Mouse (Mus musculus) hindbrain, embryonic 11.5 days (tissue): ENCODE measurements around the gene Vegfa. TPM values are rescaled to one million over a fixed set of nuclear protein-coding genes. Genes with fewer than 3 reads are reported as not detected.

ENCODE experiments used
- ATAC-seq: fragments of 200-750 bp; cut with Nextera tagmentation; 2 replicates; pipeline ENCODE4 v1.8.0; 2017; ENCODE audit warnings: mild to moderate bottlenecking, moderate TSS enrichment, moderate library complexity; ENCODE audit not compliant: low FRiP score
- DNase-seq: peaks from one replicate; pipeline ENCODE4 v3.0.0-alpha.2; 2015; ENCODE audit warnings: low spot score
- H3K27ac ChIP-seq: fragments of 300-500 bp; sonication (generic); 2 replicates; pipeline ENCODE4 v1.5.1; 2014; ENCODE audit warnings: mild to moderate bottlenecking, low read depth, low read length
- H3K27me3 ChIP-seq: fragments of 300-500 bp; sonication (generic); 2 replicates; pipeline ENCODE4 v1.6.1; 2014; ENCODE audit warnings: mild to moderate bottlenecking, low read length, moderate library complexity, mixed read lengths; ENCODE audit not compliant: control insufficient read depth, insufficient read depth
- H3K36me3 ChIP-seq: fragments of 300-500 bp; sonication (generic); 2 replicates; pipeline ENCODE4 v1.6.1; 2014; ENCODE audit warnings: mild to moderate bottlenecking, low read length, moderate library complexity, mixed read lengths; ENCODE audit not compliant: control insufficient read depth, insufficient read depth
- H3K4me1 ChIP-seq: fragments of 300-500 bp; sonication (generic); replicated peaks from 2 replicates; pipeline ENCODE4 v1.6.1; 2014; ENCODE audit warnings: low read length, mixed read lengths; ENCODE audit not compliant: control insufficient read depth, insufficient read depth
- H3K4me2 ChIP-seq: fragments of 300-500 bp; sonication (generic); replicated peaks from 2 replicates; pipeline ENCODE4 v1.6.1; 2014; ENCODE audit warnings: mild to moderate bottlenecking, low read depth, low read length
- H3K4me3 ChIP-seq: fragments of 300-500 bp; sonication (generic); 2 replicates; pipeline ENCODE4 v1.5.1; 2014; ENCODE audit warnings: low read depth, low read length
- H3K9ac ChIP-seq: fragments of 300-500 bp; sonication (generic); 2 replicates; pipeline ENCODE4 v1.6.1; 2014; ENCODE audit warnings: low read depth, low read length
- H3K9me3 ChIP-seq: fragments of 300-500 bp; sonication (generic); 2 replicates; pipeline ENCODE4 v1.6.1; 2016; ENCODE audit warnings: low read length; ENCODE audit not compliant: control insufficient read depth
- WGBS: fragments of 180-500 bp; shearing (Covaris S2); extraction: QIAGEN DNeasy Blood & Tissue Kit; methylation state at CpG from one replicate; pipeline ENCODE4 v1.1.7; 2014; 5-methylcytosine and 5-hydroxymethylcytosine counted together
- polyA plus RNA-seq: library from polyadenylated mRNA; unstranded; fragments of >200 nt; fragmentation: Nextera tagmentation; extraction: Ambion mirVana; gene quantifications from 2 replicates; pipeline ENCODE4 v1.2.1, GENCODE M21; 2014

The Vegfa gene
- polyA plus RNA-seq, 1 experiment from 2014 or later = 6.2 TPM

- Histone ChIP-seq H3K9ac (no peak overlapping the region), H3K4me2 (no peak overlapping the region), H3K36me3 (no peaks in the 10 kb centered on the region), H3K27me3 (no peaks in the 10 kb centered on the region), H3K9me3 (no peaks in the 10 kb centered on the region), H3K4me1 (no peaks in the 10 kb centered on the region; the same call in 1 of the 2 replicates), H3K27ac (no peak overlapping the region), H3K4me3 (no peak overlapping the region)
- DNase-seq (no peak), ATAC-seq (no peak)
- 43% methylated on average over 3 of the region's 3 CpGs for WGBS
Measured at GRCm38 (mm10) chr17:46075116-46075485, 42.9 kb upstream of the Vegfa start.

- Histone ChIP-seq H3K4me1 (no peaks in the 10 kb centered on the region; the same call in 1 of the 2 replicates), H3K9ac (no peak overlapping the region), H3K4me3 (no peak overlapping the region), H3K9me3 (no peaks in the 10 kb centered on the region), H3K4me2 (no peak overlapping the region), H3K36me3 (no peaks in the 10 kb centered on the region), H3K27ac (no peak overlapping the region), H3K27me3 (no peaks in the 10 kb centered on the region)
- no peak for ATAC-seq
- 69% methylated on average over 7 of the region's 7 CpGs for WGBS
- no peak for DNase-seq
Measured at GRCm38 (mm10) chr17:46074398-46075115, 42.4 kb upstream of the Vegfa start.

GRCm38 (mm10) chr17:46073730-46074301 lies 41.6 kb upstream of the Vegfa start:
- WGBS = 67% methylated on average over 18 of the region's 23 CpGs
- H3K36me3 ChIP-seq = no peaks in the 10 kb centered on the region
- H3K27ac ChIP-seq = no peak overlapping the region
- H3K4me2 ChIP-seq = no peak overlapping the region
- no peaks in the 10 kb centered on the region for H3K9me3 ChIP-seq
- H3K9ac ChIP-seq = no peak overlapping the region
- ATAC-seq = no peak
- H3K4me1 ChIP-seq = no peaks in the 10 kb centered on the region; the same call in 1 of the 2 replicates
- H3K4me3 ChIP-seq = no peak overlapping the region
- peak; percentile 27 for DNase-seq
- no peaks in the 10 kb centered on the region for H3K27me3 ChIP-seq

- no peak overlapping the region for H3K4me3 ChIP-seq
- H3K9ac ChIP-seq = no peak overlapping the region
- H3K27ac ChIP-seq = no peak overlapping the region
- H3K9me3 ChIP-seq = no peaks in the 10 kb centered on the region
- no peak for ATAC-seq
- 90% methylated on average over 3 of the region's 3 CpGs for WGBS
- DNase-seq = no peak
- no peaks in the 10 kb centered on the region for H3K27me3 ChIP-seq
- H3K4me2 ChIP-seq = no peak overlapping the region
- H3K36me3 ChIP-seq = no peaks in the 10 kb centered on the region
- H3K4me1 ChIP-seq = no peaks in the 10 kb centered on the region; the same call in 1 of the 2 replicates
Measured at GRCm38 (mm10) chr17:46071531-46071930, 39.4 kb upstream of the Vegfa start.

DNA sequence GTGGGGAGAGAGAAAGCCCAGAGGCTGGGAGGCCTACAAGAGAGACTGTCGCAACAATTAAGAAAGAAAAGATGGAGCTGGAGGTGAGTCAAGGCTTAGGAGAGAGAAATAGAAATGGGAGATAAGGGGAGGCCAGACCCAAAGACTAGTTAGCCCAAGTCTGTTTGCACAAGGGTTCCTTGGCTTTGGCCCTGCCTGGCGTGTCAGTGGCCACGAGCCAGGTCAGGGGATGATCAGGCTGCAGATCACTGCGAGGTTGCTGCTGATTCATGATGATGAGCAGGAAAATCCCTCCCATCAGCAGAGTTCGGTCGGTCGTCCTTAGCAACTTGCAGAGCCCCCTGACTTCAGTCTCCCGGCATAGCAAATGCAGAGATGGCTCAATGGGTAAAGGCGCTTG lies 37.9 kb upstream of the Vegfa start:
- Histone ChIP-seq H3K9me3 (no peaks in the 10 kb centered on the region), H3K27me3 (no peaks in the 10 kb centered on the region), H3K4me3 (no peak overlapping the region), H3K9ac (no peak overlapping the region), H3K36me3 (no peaks in the 10 kb centered on the region), H3K4me2 (no peak overlapping the region), H3K27ac (no peak overlapping the region), H3K4me1 (no peaks in the 10 kb centered on the region; the same call in 1 of the 2 replicates)
- 70% methylated on average over 9 of the region's 9 CpGs for WGBS
- ATAC-seq (no peak), DNase-seq (no peak)

- peaks cover 4% of the 10 kb centered on the region; the same call in 1 of the 2 replicates for H3K4me1 ChIP-seq
- no peaks in the 10 kb centered on the region for H3K9me3 ChIP-seq
- WGBS = 65% methylated on average over 6 of the region's 6 CpGs
- H3K27me3 ChIP-seq = no peaks in the 10 kb centered on the region
- no peaks in the 10 kb centered on the region for H3K36me3 ChIP-seq
- DNase-seq (no peak), ATAC-seq (no peak)
- no peak overlapping the region for H3K4me3 ChIP-seq
- H3K4me2 ChIP-seq = no peak overlapping the region
- no peak overlapping the region for H3K9ac ChIP-seq
- no peak overlapping the region for H3K27ac ChIP-seq
Measured at GRCm38 (mm10) chr17:46063974-46064312, 31.8 kb upstream of the Vegfa start.

DNA sequence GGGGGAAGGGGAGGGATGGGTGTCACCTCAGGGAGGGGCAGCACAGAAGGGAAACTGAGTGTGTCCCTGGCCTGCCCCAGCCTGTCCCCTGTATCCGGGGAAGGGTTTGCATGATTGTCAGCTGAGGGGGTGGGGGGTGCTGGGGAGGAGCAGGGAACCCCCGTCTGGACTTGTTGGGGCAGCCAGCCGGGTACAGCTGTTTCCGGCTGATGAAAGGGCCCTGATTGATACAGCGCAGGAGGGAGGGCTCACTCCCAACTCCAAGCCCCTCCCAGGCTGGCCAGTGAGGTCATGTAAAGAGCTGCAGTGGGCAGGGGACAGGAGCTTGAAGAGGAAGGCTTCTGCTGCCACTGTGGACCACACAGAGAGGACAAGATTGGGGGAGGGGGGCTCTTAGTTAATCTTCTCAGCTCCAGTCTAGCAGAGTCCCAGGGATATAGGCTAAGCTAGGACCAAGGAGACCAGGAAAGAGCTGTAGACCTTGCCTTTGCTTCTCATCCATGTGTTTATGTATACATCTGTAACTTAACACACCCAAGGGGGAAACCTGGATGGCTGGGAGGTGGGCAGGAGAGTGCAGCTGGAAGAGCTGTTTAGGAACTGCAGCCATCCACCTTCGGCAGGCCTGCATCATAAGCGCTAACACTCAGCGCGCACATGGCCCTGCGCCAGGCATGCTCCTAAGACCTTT lies 31.3 kb upstream of the Vegfa start:
- Histone ChIP-seq H3K27me3 (no peaks in the 10 kb centered on the region), H3K4me2 (no peak overlapping the region), H3K4me1 (peaks cover 4% of the 10 kb centered on the region; the same call in 1 of the 2 replicates), H3K4me3 (no peak overlapping the region), H3K27ac (no peak overlapping the region), H3K36me3 (no peaks in the 10 kb centered on the region), H3K9ac (no peak overlapping the region), H3K9me3 (no peaks in the 10 kb centered on the region)
- peak; percentile 38; the same call in 1 of the 2 replicates for ATAC-seq
- WGBS = 34% methylated on average over 10 of the region's 10 CpGs
- DNase-seq = peak; percentile 40

DNA sequence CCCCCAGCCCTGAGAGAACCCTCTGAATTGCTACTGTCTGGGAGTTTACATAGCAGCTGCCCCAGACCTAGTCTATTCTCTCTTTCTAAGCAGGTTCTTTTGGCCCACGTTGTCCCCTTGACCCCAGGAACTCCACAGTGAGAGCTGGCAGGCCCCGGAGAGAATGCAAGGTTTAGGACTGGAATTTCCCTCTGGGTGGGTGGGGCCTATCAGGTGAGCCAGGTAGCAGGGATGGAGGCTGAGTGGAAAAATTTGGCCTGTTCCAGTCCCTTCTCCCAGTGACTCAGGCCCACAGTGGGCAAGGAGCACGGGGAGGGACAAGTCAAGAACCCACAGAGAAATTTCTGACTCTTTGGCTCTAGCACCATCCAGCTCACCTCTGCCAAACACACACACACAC lies 28.1 kb upstream of the Vegfa start:
- Histone ChIP-seq H3K4me1 (peaks cover 4% of the 10 kb centered on the region; the same call in 1 of the 2 replicates), H3K36me3 (no peaks in the 10 kb centered on the region), H3K4me3 (no peak overlapping the region), H3K9ac (no peak overlapping the region), H3K27ac (no peak overlapping the region), H3K27me3 (no peaks in the 10 kb centered on the region), H3K4me2 (no peak overlapping the region), H3K9me3 (no peaks in the 10 kb centered on the region)
- WGBS = 80% methylated on average over 3 of the region's 3 CpGs
- DNase-seq (no peak), ATAC-seq (no peak)
